Mouse (Mus musculus) heart, embryonic 10.5 days (tissue): Measurements from ENCODE around the gene Gm21983. TPM values are rescaled to one million over a fixed set of nuclear protein-coding genes. Genes with fewer than 3 reads are reported as not detected.
A peak's percentile ranks its signal among the peaks of the same experiment; 100 is the strongest.

Experiments used
- DNase-seq: peaks from one replicate; pipeline ENCODE4 v3.0.0-alpha.2; 2017; ENCODE audit warnings: low spot score
- H3K27ac ChIP-seq: fragments of 300-500 bp; sonication (generic); 2 replicates; pipeline ENCODE4 v1.5.1; 2016; ENCODE audit warnings: mild to moderate bottlenecking
- H3K27me3 ChIP-seq: fragments of 300-500 bp; sonication (generic); 2 replicates; pipeline ENCODE4 v1.6.1; 2016; ENCODE audit warnings: mild to moderate bottlenecking; ENCODE audit not compliant: poor library complexity, insufficient read depth, severe bottlenecking
- H3K36me3 ChIP-seq: fragments of 300-500 bp; sonication (generic); 2 replicates; pipeline ENCODE4 v1.6.1; 2016; ENCODE audit warnings: mild to moderate bottlenecking, moderate library complexity
- H3K4me1 ChIP-seq: fragments of 300-500 bp; sonication (generic); 2 replicates; pipeline ENCODE4 v1.6.1; 2016; ENCODE audit warnings: mild to moderate bottlenecking
- H3K4me3 ChIP-seq: fragments of 300-500 bp; sonication (generic); 2 replicates; pipeline ENCODE4 v1.5.1; 2016; ENCODE audit warnings: mild to moderate bottlenecking, moderate library complexity
- H3K9me3 ChIP-seq: fragments of 300-500 bp; sonication (generic); 2 replicates; pipeline ENCODE4 v1.6.1; 2016; ENCODE audit warnings: mild to moderate bottlenecking, moderate library complexity
- WGBS: fragments of 180-500 bp; shearing (Covaris S2); methylation state at CpG from one replicate; pipeline ENCODE4 v1.1.7; 2016; 5-methylcytosine and 5-hydroxymethylcytosine counted together
- polyA plus RNA-seq: library from polyadenylated mRNA; unstranded; fragments of >200 nt; fragmentation: Nextera tagmentation; extraction: Ambion mirVana; gene quantifications from 2 replicates; pipeline ENCODE4 v1.2.1, GENCODE M21; 2016

The Gm21983 gene
- polyA plus RNA-seq, 1 experiment from 2014 or later: not detected

- Histone ChIP-seq H3K27me3 (no peaks in the 10 kb centered on the region), H3K4me3 (no peak overlapping the region), H3K4me1 (0 out of 2 replicates have a peak, but pooled peaks cover 6% of the 10 kb centered on the region), H3K9me3 (peaks cover 4% of the 10 kb centered on the region; the same call in 1 of the 2 replicates), H3K27ac (no peak overlapping the region), H3K36me3 (no peaks in the 10 kb centered on the region)
- no peak for DNase-seq
- 78% methylated on average over 4 of the region's 4 CpGs for WGBS
These were observed 47.1 kb downstream of the Gm21983 start for GRCm38 (mm10) chr7:27133757-27134156.

DNA sequence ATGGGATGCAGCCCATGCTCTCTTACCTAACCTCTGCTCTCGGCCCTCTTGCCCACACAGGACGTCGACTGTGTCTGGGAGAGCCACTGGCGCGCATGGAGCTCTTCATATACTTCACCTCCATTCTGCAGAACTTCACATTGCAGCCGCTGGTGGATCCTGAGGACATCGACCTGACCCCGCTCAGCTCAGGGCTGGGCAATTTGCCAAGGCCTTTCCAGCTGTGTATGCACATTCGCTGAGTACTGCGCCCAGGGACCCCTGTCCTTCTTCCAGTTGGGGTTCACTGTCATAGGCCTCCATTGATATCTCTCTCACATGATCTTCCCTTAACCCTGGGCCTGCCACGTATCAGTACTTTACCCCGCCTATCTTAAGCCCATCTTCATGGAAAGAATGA, 47.7 kb downstream of the Gm21983 start:
- no peaks in the 10 kb centered on the region for H3K27me3 ChIP-seq
- peaks cover 4% of the 10 kb centered on the region; the same call in 1 of the 2 replicates for H3K9me3 ChIP-seq
- 0 out of 2 replicates have a peak, but pooled peaks cover 6% of the 10 kb centered on the region for H3K4me1 ChIP-seq
- DNase-seq: no peak
- 66% methylated on average over 12 of the region's 12 CpGs for WGBS
- no peaks in the 10 kb centered on the region for H3K36me3 ChIP-seq
- H3K27ac ChIP-seq: no peak overlapping the region
- no peak overlapping the region for H3K4me3 ChIP-seq

DNA sequence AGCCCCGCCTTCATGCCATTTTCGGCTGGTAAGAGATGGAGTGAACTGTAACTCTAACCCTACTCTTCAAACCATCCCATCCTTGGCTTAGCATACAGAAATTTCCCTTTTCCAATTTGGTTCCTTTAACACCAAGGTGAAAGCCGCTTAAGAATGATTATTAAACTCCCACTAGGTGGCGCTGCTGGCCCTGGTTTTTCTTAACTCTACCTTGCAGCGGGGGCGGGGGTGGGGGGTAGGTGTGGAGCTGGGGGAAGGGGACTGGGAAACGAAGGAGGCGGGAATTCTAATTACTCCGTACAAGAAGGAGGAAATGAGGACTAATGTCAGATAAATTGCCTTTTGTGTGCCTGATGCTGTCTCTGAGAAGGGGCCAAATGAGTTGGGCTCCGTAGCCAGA, 48.3 kb downstream of the Gm21983 start:
- WGBS: 12% methylated on average over 10 of the region's 10 CpGs
- Histone ChIP-seq H3K36me3 (no peaks in the 10 kb centered on the region), H3K4me3 (no peak overlapping the region), H3K4me1 (0 out of 2 replicates have a peak, but pooled peaks cover 6% of the 10 kb centered on the region), H3K9me3 (peaks cover 4% of the 10 kb centered on the region; the same call in 1 of the 2 replicates), H3K27me3 (no peaks in the 10 kb centered on the region), H3K27ac (no peak overlapping the region)
- no peak for DNase-seq

DNA sequence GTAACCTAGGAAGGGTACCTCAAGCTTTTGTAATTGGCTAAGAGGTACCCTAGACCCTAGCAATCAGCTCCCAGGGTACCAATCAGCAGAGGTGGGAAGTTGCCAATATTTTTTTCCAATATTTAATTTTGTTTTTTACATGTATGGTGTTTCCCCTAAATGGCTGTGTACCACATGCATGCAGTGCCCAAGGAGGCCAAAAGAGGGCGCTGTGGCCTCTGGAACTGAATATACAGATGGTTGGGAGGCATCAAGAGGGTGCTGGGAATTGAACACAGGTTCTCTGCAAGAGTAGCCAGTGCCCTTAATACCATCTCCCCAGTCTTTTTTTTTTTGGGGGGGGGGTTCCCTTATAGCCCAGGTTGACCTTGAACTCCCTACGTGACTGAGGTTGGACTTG, 49.5 kb downstream of the Gm21983 start:
- WGBS: 53% methylated on average over 2 of the region's 2 CpGs
- Histone ChIP-seq H3K27ac (no peak overlapping the region), H3K9me3 (peaks cover 4% of the 10 kb centered on the region; the same call in 1 of the 2 replicates), H3K4me1 (0 out of 2 replicates have a peak, but pooled peaks cover 6% of the 10 kb centered on the region), H3K27me3 (no peaks in the 10 kb centered on the region), H3K36me3 (no peaks in the 10 kb centered on the region), H3K4me3 (no peak overlapping the region)
- DNase-seq: no peak

DNA sequence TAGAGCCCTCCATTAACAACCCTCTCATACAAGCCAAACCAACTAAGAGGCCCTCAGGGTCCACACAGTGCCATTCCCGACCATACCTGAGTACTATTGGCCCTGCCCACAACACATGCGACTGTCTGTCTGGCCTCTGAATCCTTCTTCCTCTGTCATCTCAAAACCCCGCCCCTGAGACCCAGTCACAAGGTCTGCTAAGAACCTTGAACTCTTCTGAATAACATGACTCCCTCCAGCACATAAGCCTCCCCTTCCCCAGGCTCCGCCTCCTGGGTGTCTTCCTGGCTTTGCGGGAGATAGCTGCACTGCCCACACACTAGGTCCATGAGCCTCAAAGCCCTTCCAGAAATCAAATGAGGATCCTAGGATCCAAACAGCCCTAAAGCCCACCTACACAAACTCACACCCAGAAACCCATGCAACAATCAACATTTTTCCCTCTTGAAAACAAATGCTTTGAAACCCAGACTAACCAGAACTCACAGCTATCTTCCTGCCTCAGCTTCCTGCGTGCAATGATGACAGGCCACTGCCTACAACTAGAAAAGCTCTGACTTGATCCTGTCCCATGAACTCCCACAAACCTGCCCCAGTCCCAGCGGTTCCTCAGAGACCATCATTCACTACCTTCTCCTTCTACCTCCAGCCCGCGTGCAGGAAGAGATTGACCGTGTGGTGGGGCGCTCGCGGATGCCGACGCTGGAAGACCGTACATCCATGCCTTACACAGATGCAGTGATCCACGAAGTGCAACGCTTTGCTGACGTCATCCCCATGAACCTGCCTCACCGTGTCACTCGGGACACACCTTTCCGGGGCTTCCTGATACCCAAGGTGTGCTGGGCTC, 50.1 kb downstream of the Gm21983 start:
- WGBS: 81% methylated on average over 22 of the region's 22 CpGs
- no peak overlapping the region for H3K27ac ChIP-seq
- 0 out of 2 replicates have a peak, but pooled peaks cover 6% of the 10 kb centered on the region for H3K4me1 ChIP-seq
- no peaks in the 10 kb centered on the region for H3K36me3 ChIP-seq
- peaks cover 4% of the 10 kb centered on the region; the same call in 1 of the 2 replicates for H3K9me3 ChIP-seq
- no peak for DNase-seq
- H3K27me3 ChIP-seq: no peaks in the 10 kb centered on the region
- H3K4me3 ChIP-seq: no peak overlapping the region

DNA sequence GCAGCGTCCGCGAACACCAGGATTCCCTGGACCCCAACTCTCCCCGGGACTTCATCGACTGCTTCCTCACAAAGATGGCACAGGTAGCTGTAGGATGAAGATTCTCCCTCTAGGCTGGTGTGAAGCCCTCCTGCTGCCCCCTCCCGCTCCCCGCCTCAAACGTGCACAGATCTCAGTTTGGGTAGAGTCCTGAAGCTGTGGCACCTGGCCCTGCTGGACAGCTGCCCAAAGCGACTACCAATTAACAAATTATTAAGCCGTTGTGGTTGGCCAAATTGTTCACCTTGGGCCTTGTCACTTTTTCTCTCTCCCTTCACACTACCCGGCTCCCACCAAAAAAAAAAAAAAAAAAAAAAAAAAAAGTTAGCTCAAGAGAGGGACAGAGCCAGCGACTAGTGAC, 51.1 kb downstream of the Gm21983 start:
- no peak overlapping the region for H3K27ac ChIP-seq
- H3K36me3 ChIP-seq: no peaks in the 10 kb centered on the region
- 0 out of 2 replicates have a peak, but pooled peaks cover 6% of the 10 kb centered on the region for H3K4me1 ChIP-seq
- peaks cover 4% of the 10 kb centered on the region; the same call in 1 of the 2 replicates for H3K9me3 ChIP-seq
- DNase-seq: no peak
- H3K4me3 ChIP-seq: no peak overlapping the region
- no peaks in the 10 kb centered on the region for H3K27me3 ChIP-seq
- 80% methylated on average over 12 of the region's 12 CpGs for WGBS

GRCm38 (mm10) chr7:27128946-27129345, 51.9 kb downstream of the Gm21983 start:
- H3K27me3 ChIP-seq: no peaks in the 10 kb centered on the region
- WGBS: 56% methylated on average over 13 of the region's 13 CpGs
- peaks cover 4% of the 10 kb centered on the region; the same call in 1 of the 2 replicates for H3K9me3 ChIP-seq
- H3K36me3 ChIP-seq: no peaks in the 10 kb centered on the region
- no peak for DNase-seq
- no peak overlapping the region for H3K4me3 ChIP-seq
- no peak overlapping the region for H3K27ac ChIP-seq
- 0 out of 2 replicates have a peak, but pooled peaks cover 6% of the 10 kb centered on the region for H3K4me1 ChIP-seq

DNA sequence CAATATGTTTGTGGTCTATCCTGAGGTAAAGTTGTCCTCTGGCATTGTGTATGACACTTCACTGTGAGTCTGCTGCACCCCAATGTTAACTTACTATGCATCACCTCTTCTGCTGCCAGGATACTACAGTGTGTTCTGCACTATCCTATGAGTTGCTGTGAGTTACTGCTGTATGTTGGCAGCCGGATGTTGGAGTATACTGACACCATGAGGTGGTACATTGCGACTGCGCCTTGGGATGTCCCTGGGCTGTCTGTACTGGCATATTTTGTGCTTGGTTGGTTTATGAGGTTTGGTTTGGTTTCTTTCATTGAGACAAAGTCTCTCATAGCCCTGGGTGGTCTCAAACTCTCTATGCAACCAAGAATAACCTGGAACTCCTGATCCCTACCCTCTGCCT, 52.7 kb downstream of the Gm21983 start:
- Histone ChIP-seq H3K27ac (no peak overlapping the region), H3K9me3 (peaks cover 4% of the 10 kb centered on the region; the same call in 1 of the 2 replicates), H3K27me3 (no peaks in the 10 kb centered on the region), H3K36me3 (no peaks in the 10 kb centered on the region), H3K4me1 (0 out of 2 replicates have a peak, but pooled peaks cover 6% of the 10 kb centered on the region), H3K4me3 (no peak overlapping the region)
- 45% methylated on average over 3 of the region's 3 CpGs for WGBS
- DNase-seq: peak; percentile 74

- Histone ChIP-seq H3K4me3 (no peak overlapping the region), H3K9me3 (no peaks in the 10 kb centered on the region), H3K27me3 (no peaks in the 10 kb centered on the region), H3K36me3 (no peaks in the 10 kb centered on the region), H3K4me1 (0 out of 2 replicates have a peak, but pooled peaks cover 6% of the 10 kb centered on the region), H3K27ac (no peak overlapping the region)
- DNase-seq: no peak
- WGBS: 73% methylated on average over 4 of the region's 4 CpGs
These were observed 55.9 kb downstream of the Gm21983 start for GRCm38 (mm10) chr7:27124969-27125368.

DNA sequence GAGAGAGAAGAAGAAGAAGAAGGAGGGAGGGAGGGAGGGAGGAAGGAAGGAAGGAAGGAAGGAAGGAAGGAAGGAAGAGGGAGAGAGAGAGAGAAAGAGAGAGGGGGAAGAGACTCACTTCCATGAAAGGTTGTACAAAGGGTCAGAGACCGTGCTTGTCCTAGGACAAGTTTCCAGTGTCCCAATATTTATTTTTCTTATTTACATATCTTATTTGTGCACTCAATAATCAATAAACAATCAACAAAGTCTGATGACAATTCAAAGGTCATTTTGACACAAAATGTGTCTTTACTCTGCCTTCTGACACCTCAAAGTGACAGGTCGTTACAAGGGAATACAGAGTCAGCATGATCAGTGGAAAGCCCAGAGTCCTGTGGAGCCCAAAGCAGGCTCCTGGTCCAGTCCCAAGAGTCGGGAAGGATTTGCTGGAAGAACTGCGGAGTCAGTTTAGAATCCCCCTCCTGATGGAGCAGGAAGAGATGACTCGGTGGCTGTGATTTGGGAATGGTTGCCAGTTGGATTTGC, 56.5 kb downstream of the Gm21983 start:
- no peaks in the 10 kb centered on the region for H3K27me3 ChIP-seq
- no peaks in the 10 kb centered on the region for H3K36me3 ChIP-seq
- no peak overlapping the region for H3K4me3 ChIP-seq
- WGBS: 62% methylated on average over 5 of the region's 5 CpGs
- no peak for DNase-seq
- H3K27ac ChIP-seq: no peak overlapping the region
- no peaks in the 10 kb centered on the region for H3K9me3 ChIP-seq
- H3K4me1 ChIP-seq: 0 out of 2 replicates have a peak, but pooled peaks cover 4% of the 10 kb centered on the region

DNA sequence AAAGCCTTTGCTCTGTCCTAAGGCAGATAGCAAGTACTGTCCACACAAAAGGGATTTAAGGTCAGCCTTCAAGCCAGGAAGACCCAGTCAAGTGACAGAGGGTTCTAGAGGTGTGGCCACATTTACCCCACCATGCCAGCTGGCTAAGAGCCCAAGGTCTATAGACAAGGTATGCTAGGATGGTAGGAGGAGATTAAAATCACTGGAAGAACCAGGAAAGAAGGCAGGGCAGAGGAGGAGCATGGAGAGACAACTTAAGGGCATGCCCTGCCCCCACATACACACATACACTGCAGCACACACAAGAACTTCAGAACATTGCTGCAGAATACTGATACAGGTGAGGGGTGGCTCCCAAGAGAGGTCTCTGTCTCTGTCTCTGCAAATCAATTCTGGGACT, 61.2 kb downstream of the Gm21983 start, which contains the start of gene Cyp2f2:
Gene Cyp2f2, plus strand, starts transcription at position 234 of the 400 bp plus-strand sequence.
- H3K4me3 ChIP-seq: no peak within 1 kb of the TSS
- no peak for DNase-seq
- H3K36me3 ChIP-seq: no peaks in the 10 kb centered on the region
- no peaks in the 10 kb centered on the region for H3K27me3 ChIP-seq
- no peak within 1 kb of the TSS for H3K27ac ChIP-seq
- H3K4me1 ChIP-seq: no peaks in the 10 kb centered on the region
- H3K9me3 ChIP-seq: no peaks in the 10 kb centered on the region
